Mouse (Mus musculus): ENCODE measurements at regions not wholly inside any gene's neighbourhood (a gene's known extent, or its start where the extent isn't known, plus 50 kb on each side); places are given as distances from the start of the nearest gene placed in this dataset.

DNA sequence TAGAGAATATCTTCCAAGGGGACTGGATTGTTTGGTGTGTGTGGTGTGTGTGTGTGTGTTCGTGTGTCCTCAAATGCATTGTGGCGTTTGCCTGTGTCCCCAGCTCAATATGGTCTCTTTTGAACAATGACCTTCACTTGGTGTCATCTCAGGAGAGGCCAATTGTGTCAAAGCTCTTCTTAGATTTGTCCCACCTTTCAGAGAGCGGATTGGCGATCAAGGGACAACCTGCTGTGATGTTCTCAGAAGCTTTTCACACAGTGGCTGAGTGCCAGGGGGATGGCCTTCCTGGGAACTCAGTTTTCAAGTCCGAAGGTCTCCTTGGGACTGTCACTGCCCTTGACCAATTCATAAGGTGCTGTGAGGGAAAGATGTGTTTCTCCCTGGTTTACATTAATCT lies 433.0 kb upstream of the Pou3f3 start:
- no peak for DNase-seq (ENCODE audit: low spot score in 2 of 2)

DNA sequence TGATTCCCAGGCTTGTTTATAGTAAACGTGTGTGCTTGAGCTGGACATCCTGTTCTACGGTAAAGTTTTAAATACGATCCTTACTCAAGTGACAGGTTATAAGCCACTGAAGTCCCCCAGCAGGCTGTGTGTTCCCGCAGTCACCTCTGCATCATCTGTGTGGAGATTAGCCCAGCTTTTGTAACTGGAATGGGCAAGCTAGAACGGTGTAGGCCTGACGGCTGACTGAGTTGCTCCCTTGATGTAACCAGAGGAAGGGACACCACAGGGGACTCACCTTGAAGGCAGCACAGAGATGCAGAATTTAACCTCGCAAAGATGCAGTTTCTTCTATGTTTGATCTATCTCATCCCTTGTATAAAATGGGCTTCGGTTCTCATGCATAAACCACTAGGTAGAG lies 418.4 kb upstream of the Pou3f3 start:
- DNase-seq (ENCODE audit: low spot score in 2 of 2) = no peak

DNA sequence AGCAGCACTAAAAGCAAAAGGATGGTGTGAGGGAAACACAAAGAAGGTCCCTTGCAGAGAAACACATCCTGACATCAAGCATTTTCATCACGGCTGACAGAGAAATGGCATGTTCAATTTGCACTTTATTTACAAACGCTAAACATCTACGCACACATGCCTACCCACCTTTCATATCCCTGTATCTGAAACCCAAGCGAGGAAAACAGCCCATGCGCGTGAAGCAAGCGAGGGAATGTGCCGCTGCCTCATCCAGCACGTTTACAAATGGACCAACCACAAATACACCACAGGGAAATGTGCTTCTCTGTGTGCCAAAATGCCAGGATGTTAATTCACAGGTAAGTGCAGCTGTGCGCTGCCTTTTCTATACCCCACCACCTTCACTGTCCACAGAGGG lies 399.7 kb upstream of the Pou3f3 start:
- DNase-seq (ENCODE audit: low spot score in 2 of 2) = no peak

DNA sequence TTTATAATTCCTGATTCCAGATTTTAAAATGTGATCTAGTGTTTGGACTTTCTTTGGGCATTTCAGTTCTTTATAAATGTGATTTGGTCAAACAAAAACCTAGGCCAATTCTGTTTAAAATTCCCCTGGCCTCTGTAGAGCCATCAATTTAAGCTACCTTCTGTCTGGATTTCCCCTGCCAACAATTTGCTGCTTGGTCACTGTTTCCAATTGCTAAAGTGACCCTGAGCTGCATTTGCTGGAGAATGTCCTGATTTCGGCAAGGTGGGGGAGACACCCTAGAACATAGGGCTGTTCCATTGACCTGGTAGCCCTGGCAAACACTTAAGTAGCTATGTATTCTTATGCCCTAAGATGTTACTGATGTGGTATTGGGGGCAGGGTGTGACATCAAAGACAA lies 386.3 kb upstream of the Pou3f3 start:
- DNase-seq (ENCODE audit: low spot score in 2 of 2) = no peak

DNA sequence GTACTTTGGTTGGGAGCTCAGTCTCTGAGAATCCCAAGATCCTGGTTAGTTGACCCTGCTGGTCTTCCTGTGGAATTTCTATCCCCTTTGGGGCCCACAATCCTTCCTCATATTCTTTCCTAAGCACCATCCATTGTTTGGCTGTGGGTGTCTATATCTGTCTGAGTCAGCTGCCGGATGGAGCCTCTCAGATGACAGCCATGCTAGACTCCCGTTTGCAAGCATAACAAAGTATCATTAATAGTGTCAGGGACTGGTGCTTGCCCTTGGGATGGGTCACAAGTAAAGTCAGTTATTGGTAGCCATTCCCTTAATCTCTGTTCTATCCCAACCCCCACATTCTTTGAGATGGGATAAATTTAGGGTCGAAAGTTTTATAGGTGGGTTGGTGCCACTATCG lies 382.1 kb upstream of the Pou3f3 start:
- no peak for DNase-seq (ENCODE audit: low spot score in 2 of 2)

DNA sequence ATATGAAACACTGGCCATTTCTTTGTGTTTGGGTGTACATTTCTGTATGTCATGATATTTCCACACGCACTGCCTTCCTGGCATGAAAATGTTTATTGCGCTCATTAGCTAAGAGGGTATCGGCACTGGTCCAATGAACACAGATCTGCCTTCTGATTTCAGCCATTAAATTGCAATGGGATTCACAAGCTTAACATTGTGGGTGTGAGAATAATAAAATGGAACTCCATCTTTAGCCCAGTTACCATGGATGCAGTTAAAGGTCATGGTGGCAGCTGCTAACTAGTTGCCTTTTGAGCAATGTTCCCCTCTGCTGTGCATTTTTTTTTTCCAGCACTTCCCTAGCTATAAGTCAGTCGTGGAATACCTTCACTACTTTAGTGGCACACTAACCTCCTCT lies 343.7 kb upstream of the Pou3f3 start:
- peak; percentile 26 to 62 for DNase-seq (ENCODE audit: low spot score in 2 of 2)

DNA sequence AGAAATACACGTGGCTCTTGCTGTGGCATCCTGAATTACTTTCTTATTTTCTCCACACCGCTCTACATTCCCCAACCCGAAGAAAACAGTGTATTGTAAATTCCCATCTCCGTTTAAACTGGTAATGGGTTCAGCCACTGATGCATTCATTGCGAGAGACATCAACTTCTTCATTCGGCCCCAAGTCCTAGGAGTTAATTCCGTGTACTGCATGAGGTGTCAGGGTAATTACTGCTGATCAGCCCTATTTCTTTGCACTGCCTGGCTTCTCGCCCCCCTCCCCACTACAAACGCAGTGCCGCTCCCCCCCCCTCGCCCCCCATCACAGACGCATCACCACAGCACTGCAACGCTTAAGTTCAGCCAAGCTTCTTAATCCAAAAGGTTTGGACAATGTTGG lies 343.2 kb upstream of the Pou3f3 start:
- DNase-seq (ENCODE audit: low spot score in 2 of 2) = no peak

DNA sequence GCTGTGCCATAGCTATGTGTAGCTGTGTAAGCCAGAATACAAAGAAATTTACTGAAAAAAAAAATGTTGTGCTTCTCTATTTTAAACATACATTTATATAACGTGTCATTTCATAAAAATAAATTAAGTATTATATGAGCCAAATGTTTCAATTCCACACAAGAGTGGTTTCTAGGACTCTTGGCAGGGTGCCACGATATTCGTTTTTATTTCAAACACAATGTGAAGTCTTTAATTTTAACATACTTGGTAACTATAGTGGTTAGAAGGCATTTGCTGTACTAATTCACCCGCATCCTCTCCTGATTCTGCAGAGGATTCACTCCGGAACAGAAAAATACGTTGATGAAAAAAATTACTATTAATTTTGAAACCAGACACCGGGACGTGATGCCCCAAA lies 342.5 kb upstream of the Pou3f3 start:
- DNase-seq (ENCODE audit: low spot score in 2 of 2) = no peak

DNA sequence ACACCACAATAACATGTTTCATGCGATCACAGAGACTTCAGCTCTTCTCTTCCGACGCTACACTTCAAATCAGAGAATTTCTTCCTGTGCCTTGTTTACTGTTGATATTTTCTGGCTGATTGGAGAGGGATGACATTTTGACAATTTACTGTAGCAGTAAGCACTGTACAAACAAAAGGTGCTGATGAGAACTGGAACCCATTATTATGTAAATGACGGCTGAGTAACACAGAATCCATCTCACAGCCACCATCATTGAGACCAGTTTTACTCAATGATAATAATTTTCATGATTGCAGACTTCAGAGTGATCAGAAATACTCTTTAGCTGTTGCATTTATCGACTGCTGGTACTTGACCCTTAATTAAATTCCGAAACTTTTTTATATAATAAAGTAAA lies 341.5 kb upstream of the Pou3f3 start:
- DNase-seq (ENCODE audit: low spot score in 2 of 2) = no peak

DNA sequence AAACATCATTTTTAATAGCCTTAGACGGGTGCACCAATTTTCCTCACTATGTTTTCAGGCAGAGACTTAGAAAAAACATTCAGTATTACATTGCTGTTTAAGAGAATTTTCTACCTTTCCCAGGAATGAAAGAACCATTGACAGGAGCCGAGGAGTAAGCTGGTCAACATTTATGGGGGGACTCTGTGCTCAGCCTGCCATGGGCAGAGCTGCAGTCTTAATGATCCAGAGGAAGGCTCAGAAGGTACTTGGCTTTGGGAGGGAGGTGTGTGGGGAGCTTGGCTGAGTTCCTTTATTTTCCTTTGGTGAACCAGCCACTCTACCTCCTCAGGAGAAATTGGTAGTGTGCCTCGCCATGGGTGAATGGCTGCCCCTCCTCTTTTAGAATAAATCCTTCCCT lies 333.1 kb upstream of the Pou3f3 start:
- DNase-seq (ENCODE audit: low spot score in 2 of 2) = no peak

DNA sequence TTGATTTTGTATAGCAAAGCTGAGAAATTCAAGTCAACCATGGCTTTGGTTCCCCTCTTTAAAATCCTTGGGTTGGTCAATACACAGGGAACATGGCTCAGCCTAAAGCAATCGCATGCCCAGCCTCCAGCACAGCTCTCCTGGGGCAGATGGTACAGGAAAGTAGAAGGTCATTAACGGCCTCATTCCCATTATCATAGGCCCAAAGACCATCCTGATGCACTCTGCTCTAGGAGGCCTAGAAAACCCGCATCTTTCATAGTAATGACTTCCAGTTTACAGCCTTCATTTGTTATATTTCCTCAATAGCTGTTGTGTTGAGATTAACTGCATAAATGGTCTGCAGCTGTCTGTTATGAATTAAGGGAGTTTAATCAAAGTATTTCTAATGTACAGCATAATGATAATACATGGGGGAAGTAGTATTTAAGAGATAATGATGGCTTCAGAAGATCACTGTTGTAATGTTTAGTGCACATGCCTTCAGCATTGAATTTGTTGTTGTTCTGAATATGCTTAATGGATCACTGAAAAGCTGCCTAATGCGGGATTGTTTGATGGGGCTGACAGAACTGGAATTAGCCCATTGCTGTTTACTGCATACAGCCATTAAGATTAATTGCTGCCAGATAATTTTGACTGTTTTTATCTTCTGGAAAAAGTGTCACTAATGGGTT lies 329.8 kb upstream of the Pou3f3 start:
- no peak for DNase-seq (ENCODE audit: low spot score in 2 of 2)

DNA sequence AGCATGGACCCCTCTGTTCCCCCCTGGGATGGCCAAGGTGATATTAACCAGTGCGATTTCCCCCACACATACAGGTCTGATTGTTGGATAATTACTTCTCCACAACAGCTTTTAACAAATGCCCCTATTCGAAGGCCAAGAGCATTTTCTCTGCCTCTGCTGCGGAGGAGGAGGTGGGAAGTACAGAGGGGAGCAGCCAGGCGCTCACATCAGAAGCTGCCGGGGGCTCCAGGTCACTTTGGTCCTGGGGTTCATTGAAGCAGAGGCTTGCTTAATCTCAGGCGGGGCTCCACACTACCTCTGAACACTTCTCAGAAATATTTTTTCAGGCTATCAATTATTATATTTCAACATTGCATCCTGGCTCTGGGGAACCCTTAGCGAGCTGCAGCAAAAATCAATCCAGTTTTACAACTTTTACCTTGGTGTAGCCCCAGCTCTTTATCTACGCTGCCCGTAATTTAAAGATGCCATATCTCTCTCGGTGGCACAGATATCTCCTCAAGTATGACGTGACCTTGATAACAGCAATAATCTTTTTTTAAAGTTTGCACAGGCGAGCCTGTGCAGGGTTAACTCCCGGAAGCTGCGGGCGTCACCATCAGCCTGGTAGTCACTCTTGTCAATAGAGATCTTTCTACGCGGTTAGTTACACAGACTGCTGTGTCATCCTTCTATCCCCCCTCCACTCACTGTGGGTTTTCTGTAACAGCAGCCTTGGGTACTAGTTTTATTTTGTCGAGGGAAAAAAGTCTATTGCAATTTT lies 307.5 kb upstream of the Pou3f3 start:
- DNase-seq (ENCODE audit: low spot score in 2 of 2) = no peak

DNA sequence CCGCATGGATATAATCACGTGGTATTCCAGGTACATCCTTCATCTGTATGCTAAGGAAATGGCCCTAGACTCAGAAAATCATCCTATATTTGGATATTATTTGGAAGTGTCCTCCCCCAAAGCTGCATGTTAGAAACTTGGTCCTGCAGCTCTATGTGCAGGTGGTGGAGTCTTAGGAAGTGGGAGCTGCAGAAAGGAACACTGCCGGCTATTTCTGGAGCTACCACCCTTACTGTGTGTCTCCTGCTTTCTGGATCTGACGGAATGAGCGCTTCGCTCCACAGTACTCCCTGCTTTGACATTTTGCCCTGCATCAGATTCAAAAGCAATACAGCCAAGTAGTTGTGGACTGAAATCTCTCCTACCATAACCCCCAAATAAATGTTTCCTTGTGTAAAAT lies 306.8 kb upstream of the Pou3f3 start:
- DNase-seq (ENCODE audit: low spot score in 2 of 2) = no peak

DNA sequence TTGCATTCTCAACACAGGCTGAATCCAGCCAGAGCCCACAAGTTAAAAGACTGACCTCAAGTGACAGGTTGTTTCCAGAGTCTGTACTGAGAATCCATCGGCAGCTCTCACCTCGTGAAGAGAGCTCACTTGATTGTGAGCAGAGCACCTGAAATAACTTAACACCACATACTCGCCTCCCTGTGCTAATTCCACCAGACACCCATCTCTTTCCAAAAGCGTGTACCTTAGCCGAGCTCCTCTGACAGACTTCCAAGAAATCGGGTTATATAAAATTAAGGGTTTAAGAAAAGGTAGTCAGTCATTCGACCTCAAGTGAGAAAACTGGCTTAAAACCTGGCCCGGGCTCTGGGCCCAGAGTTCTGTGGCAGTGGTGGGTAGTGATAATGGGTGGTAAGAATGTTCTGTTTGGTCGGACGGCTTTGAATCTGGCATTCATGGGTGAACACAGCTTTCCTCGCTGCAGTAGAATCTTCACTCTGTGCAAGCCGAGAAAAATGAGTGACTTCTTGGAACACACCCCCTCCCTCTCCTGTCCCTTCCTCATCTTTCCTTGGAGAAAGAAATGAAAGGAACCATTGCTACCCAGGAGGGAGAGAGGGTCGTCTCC lies 299.8 kb upstream of the Pou3f3 start:
- no peak for DNase-seq (ENCODE audit: low spot score in 2 of 2)

DNA sequence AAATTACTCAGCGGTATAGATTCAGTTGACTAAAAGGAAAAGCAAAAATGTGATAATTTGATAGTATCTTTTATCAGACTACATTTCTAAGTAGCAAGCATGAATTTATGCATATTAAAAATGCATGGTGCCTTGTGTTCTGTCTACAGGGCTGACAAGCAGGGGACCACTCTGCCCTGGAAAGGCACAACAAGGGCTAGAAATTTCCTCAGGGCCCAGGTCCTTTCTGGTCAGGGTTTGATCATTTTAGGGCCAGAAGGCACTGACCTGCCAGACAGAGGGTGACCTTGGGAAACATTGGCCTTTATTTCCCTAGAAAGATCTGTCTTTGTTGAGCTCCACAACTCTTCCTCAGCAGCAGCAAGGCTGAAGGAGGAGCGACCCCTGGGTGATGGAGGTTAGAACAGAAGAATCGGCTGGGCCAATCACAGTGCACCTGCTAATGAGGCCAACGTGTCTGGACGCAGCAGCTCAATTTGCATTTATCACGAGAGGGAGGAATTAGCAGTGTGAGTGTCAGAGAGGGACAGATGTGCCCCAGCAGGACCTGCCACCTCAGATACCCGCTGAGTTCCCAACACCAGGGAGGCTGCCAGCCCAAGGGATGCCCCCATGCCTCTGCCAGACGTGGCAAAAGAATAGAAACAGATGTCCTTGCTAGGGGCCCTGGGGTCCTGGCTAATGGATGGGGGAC lies 297.0 kb upstream of the Pou3f3 start:
- DNase-seq (ENCODE audit: low spot score in 2 of 2) = no peak

DNA sequence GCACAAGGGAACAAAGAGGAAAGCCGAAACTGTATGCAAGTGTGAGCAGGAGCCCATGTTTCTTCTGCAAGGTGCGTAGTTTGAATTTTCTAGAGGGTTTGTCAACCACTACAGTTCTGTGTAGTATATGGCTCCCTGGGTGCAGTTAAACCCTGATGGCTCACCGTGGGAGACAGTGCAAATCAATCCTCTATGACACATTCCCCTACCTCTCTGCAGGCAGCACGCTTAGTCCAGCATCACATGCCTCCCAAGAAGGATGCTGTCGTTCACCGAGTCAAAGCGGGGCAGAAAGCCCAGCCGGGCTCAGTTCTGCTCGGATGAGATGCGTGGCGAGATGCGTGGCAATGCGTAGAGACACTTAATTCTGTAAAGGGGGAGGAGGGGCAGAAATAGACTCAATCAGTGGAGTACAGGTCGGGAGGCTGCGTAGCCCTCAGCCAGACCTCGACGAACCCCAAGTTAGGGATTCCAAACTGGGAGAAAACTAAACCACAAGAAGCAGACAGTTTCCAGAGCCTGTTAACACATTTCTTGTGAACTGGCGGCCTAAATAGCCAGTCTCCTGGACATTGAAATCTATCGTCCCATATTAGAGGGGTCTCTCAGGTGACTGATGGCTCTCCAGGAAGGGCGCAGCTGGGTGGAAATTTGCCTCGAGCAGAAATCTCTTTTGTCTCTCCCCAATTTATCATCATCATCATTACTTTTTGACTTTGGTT lies 279.6 kb upstream of the Pou3f3 start:
- DNase-seq (ENCODE audit: low spot score in 2 of 2) = no peak

DNA sequence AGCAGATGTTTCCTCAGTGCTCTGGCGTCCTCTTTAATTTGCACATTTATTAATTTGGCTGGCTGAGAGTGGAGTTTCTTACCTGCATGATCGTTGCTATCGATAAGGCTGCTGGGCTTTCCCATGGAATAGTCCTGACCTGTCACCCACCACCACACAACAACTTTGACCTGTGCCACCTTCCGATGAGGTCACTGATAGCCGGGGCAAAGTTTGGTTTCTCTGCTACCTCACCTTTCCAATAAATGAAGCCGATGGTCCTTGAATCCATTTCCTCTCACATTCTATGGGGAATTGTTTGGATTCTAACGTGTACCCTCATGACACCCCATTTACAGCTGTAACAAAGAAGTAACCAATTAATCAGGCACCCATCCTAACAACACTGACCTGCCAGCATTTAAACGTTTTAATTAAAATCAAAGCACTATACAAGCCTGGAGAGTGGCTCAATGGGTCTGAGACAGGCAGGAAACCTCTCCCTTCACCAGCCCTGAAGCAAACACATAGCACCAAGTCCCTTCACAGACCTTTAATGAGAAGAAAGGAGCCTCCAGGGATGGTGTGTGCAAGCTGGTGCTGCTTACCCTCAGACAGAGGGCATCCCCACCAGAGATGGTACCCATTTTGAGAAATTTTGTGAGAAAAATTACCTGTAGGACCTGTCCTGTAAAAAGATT lies 278.9 kb upstream of the Pou3f3 start:
- DNase-seq (ENCODE audit: low spot score in 2 of 2) = no peak

DNA sequence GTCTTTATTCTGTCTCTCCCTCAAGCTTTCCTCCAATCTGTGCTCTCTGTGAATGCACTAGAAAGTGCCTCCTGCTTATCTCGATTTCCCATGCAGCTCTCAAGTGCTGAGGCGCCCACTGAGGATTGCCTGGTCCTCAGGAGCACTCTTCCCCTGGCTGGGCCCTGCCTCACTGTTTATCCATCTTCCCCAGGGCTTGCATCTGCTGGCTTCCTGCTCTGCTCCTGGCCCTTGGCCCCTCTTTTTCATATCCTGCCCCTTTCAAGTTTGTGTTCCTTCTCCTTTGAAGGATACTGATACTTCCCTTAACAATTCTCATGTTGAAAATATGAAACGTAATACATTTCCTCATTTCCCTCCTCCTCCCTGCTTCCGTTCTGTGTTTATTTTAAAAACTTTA lies 277.8 kb upstream of the Pou3f3 start:
- DNase-seq (ENCODE audit: low spot score in 2 of 2) = no peak

DNA sequence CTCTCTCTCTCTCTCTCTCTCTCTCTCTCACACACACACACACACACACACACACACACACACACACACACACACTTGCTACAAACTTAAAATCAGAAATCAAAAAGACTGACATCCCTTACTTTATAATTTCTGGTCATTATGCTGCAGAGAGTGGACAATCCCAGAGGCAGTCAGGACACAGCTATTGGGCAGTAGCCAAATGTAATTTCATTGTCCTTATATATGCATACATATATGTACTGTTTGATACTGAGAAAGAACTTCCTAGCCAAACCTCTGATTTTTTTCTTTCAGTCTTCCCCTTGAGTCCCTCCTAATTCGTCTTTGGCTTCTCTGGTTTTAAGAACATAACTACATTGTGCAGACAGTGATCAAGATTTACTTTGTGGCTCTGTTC lies 277.3 kb upstream of the Pou3f3 start:
- no peak for DNase-seq (ENCODE audit: low spot score in 2 of 2)

DNA sequence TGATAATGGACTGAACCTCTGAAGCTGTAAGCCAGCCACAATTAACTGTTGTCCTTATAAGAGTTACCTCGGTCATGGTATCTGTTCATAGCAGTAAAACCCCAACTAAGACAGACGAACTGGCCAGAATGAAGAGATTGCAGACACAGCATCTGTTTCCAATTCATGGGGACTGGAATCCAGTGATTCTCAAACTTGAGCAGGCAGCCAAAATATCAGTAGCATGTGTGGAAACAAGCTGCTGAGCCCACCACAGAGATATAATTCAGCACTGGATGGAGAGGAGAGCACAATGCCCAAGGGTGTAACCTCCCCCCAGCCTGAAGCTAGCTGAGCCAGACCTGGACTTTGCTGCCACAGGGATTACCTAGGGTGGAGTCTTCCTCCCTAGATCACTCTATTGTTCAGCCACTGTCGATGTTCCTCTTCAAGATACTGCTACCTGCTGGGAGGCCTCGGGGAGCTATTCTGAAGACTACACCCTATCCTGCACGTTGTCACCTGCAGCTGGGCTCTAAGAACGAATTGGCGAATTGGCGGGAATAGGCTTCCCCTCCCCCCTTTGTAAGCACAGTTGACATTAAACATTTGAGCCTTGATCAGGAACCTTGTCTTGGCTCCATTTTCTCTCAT lies 259.1 kb upstream of the Pou3f3 start:
- no peak for DNase-seq (ENCODE audit: low spot score in 2 of 2)
